ENCODE assay signal across 8 mouse cellular contexts in genomic region chr4:117096666-117097065, GRCm38 (mm10). TPM values are rescaled to one million over a fixed set of nuclear protein-coding genes. Genes with fewer than 3 reads are reported as not detected.
DNase-seq lines count a peak whose midpoint lies in the region; ATAC-seq and TF ChIP-seq lines count a peak whose summit lies in the region.

No protein-coding gene starts in this region.

- no peak for TF ChIP-seq POLR2A in liver, adult 2 months (IDR thresholded peaks at IDR 0.05; ENCODE audit: extremely low read depth, insufficient read depth, low read length)

- H3K9ac ChIP-seq in liver, adult 2 months (ENCODE audit: low read depth, low read length): no peak overlapping the region
- H3K9ac ChIP-seq in limb, embryonic 11.5 days (ENCODE audit: low read length): peak overlapping the region; percentile 8; the same call in 1 of the 2 replicates

- 42% methylated on average over 5 of the region's 5 CpGs for WGBS in liver, adult 2 months
- 14% methylated on average over 5 of the region's 5 CpGs for WGBS in limb, embryonic 11.5 days

- ATAC-seq in limb, embryonic 11.5 days (ENCODE audit: insufficient number of reproducible peaks, low FRiP score, low TSS enrichment, low read depth): no peak
- ATAC-seq in inflammation-experienced regulatory T-cells, adult 6 months: no peak

- no peaks in the 10 kb centered on the region for H3K79me2 ChIP-seq in liver, adult 2 months (ENCODE audit: control insufficient read depth, insufficient read depth, low read length)

- 0 out of 2 replicates have a peak overlapping the region, but pooled peaks have one; percentile 51 for H3K4me3 ChIP-seq in liver, adult 2 months (ENCODE audit: insufficient read depth, low read depth, low read length)
- H3K4me3 ChIP-seq in limb, embryonic 11.5 days (ENCODE audit: low read depth, low read length): peak overlapping the region; percentile 47

- H3K4me1 ChIP-seq in liver, adult 2 months (ENCODE audit: control insufficient read depth, insufficient read depth, low read length): peaks cover 14% of the 10 kb centered on the region
- peaks cover 6% of the 10 kb centered on the region; the same call in 1 of the 2 replicates for H3K4me1 ChIP-seq in limb, embryonic 11.5 days (ENCODE audit: control insufficient read depth, insufficient read depth, low read length)

- DNase-seq in liver, adult 2 months (ENCODE audit: extremely low read depth, low read depth, low spot score): no peak
- no peak for DNase-seq in liver
- DNase-seq in heart, adult 8-10 months (ENCODE audit: low spot score): peak; percentile 24
- no peak for DNase-seq in limb, embryonic 11.5 days (ENCODE audit: low spot score)
- DNase-seq in retina, postnatal 1 day: peak; percentile 37
- DNase-seq in left cerebral cortex, adult 9 months (ENCODE audit: low spot score in 2 of 2): no peak
- no peak for DNase-seq in spleen, postnatal 36 days (ENCODE audit: low spot score in 2 of 2)

- no peaks in the 10 kb centered on the region for H3K9me3 ChIP-seq in limb, embryonic 11.5 days (ENCODE audit: control insufficient read depth, low read length)

- TF ChIP-seq CTCF in liver, adult 2 months (IDR thresholded peaks at IDR 0.05; ENCODE audit: low read depth, low read length): no peak

- H3K36me3 ChIP-seq in liver, adult 2 months (ENCODE audit: control insufficient read depth, insufficient read depth, low read length): no peaks in the 10 kb centered on the region
- no peaks in the 10 kb centered on the region for H3K36me3 ChIP-seq in limb, embryonic 11.5 days (ENCODE audit: control insufficient read depth, insufficient read depth, low read length)

- H3K27ac ChIP-seq in liver, adult 2 months (replicated peaks; ENCODE audit: insufficient read depth, low read depth, low read length): peak overlapping the region; percentile 10
- no peak overlapping the region for H3K27ac ChIP-seq in limb, embryonic 11.5 days (replicated peaks; ENCODE audit: low read depth, low read length)

- no peaks in the 10 kb centered on the region for H3K27me3 ChIP-seq in liver, adult 2 months (ENCODE audit: control insufficient read depth, insufficient read depth, low read length)
- no peaks in the 10 kb centered on the region for H3K27me3 ChIP-seq in limb, embryonic 11.5 days (ENCODE audit: control insufficient read depth, insufficient read depth, low read length)

- peak overlapping the region; percentile 90 for H3K4me2 ChIP-seq in limb, embryonic 11.5 days (ENCODE audit: low read depth, severe bottlenecking)

RNA-seq across cellular contexts. Expression of gene Ptch2, which starts 0.8 kb away (rescaled TPM):
- 0.18 and 0.34 TPM in 2 replicates for total RNA-seq in liver, adult 2 months (2014; rRNA removed)
- 1.0 and 1.4 TPM in 2 replicates for polyA plus RNA-seq in liver, adult 2 months (2012; rRNA removed)
- 1 to 10 TPM in 1 of 4 experiments, under 1 TPM in 3; 0.44 to 1.0 (median 0.58) TPM for total RNA-seq in heart, adult 8-10 months (2022)
- 6.1 and 6.3 TPM in 2 replicates for polyA plus RNA-seq in limb, embryonic 11.5 days (2014; fragmentation: Nextera tagmentation; extraction: Ambion mirVana)
- polyA plus RNA-seq in inflammation-experienced regulatory T-cells, adult 6 months (2017; shearing (Covaris generic)): under 1 TPM in 2 of 3 experiments, not detected in 1; 0.15 to 0.24 TPM

RNA-seq across cellular contexts. Expression of gene Btbd19, which starts 28.9 kb away (rescaled TPM):
- total RNA-seq in liver, adult 2 months (2014; rRNA removed): 0.67 and 0.74 TPM in 2 replicates
- 0.86 and 1.8 TPM in 2 replicates for polyA plus RNA-seq in liver, adult 2 months (2012; rRNA removed)
- 1 to 10 TPM; 1.8 to 3.5 (median 2.4) TPM for total RNA-seq in heart, adult 8-10 months (2022)
- 4.1 and 4.5 TPM in 2 replicates for polyA plus RNA-seq in limb, embryonic 11.5 days (2014; fragmentation: Nextera tagmentation; extraction: Ambion mirVana)
- polyA plus RNA-seq in inflammation-experienced regulatory T-cells, adult 6 months (2017; shearing (Covaris generic)): 10 to 100 TPM; 24.8 to 27.2 (median 25.0) TPM

RNA-seq across cellular contexts. Expression of gene Tctex1d4, which starts 29.9 kb away (rescaled TPM):
- not detected in 2 replicates for total RNA-seq in liver, adult 2 months (2014; rRNA removed)
- 0.17 TPM in 1 of 2 replicates, not detected in the other for polyA plus RNA-seq in liver, adult 2 months (2012; rRNA removed)
- under 1 TPM in 1 of 4 experiments, not detected in 3; 0.40 TPM for total RNA-seq in heart, adult 8-10 months (2022)
- polyA plus RNA-seq in limb, embryonic 11.5 days (2014; fragmentation: Nextera tagmentation; extraction: Ambion mirVana): not detected in 2 replicates
- polyA plus RNA-seq in inflammation-experienced regulatory T-cells, adult 6 months (2017; shearing (Covaris generic)): 1 to 10 TPM; 2.0 to 4.1 (median 3.1) TPM

RNA-seq across cellular contexts. Expression of gene Plk3, which starts 37.1 kb away (rescaled TPM):
- total RNA-seq in liver, adult 2 months (2014; rRNA removed): 10.7 and 19.5 TPM in 2 replicates
- polyA plus RNA-seq in liver, adult 2 months (2012; rRNA removed): 21.2 and 31.7 TPM in 2 replicates
- 1 to 10 TPM; 1.2 to 1.8 (median 1.6) TPM for total RNA-seq in heart, adult 8-10 months (2022)
- polyA plus RNA-seq in limb, embryonic 11.5 days (2014; fragmentation: Nextera tagmentation; extraction: Ambion mirVana): 2.0 and 2.3 TPM in 2 replicates
- 10 to 100 TPM; 13.4 to 19.8 (median 18.8) TPM for polyA plus RNA-seq in inflammation-experienced regulatory T-cells, adult 6 months (2017; shearing (Covaris generic))

RNA-seq across cellular contexts. Expression of gene Rps8, which starts 59.4 kb away (rescaled TPM):
- 449 and 482 TPM in 2 replicates for total RNA-seq in liver, adult 2 months (2014; rRNA removed)
- 311 and 370 TPM in 2 replicates for polyA plus RNA-seq in liver, adult 2 months (2012; rRNA removed)
- 100 to 1,000 TPM; 504 to 617 (median 566) TPM for total RNA-seq in heart, adult 8-10 months (2022)
- 1,072 and 1,111 TPM in 2 replicates for polyA plus RNA-seq in limb, embryonic 11.5 days (2014; fragmentation: Nextera tagmentation; extraction: Ambion mirVana)
- polyA plus RNA-seq in inflammation-experienced regulatory T-cells, adult 6 months (2017; shearing (Covaris generic)): 100 to 1,000 TPM; 670 to 888 (median 878) TPM

Comparison
In these comparisons a context has a peak if more than half of its experiments do, and no peak if none do; other contexts are left out.
1. DNase-seq: peak in heart, adult 8-10 months (single experiment) and retina, postnatal 1 day (single experiment); none in liver, adult 2 months (single experiment), liver (single experiment), limb, embryonic 11.5 days (single experiment), left cerebral cortex, adult 9 months (0 of 2) and spleen, postnatal 36 days (0 of 2).